ENCODE assay signal across 10 mouse cellular contexts in genomic region chr6:114876546-114876945, GRCm38 (mm10).
A peak's percentile ranks its signal among the peaks of the same experiment; 100 is the strongest.
DNase-seq lines count a peak whose midpoint lies in the region; ATAC-seq and TF ChIP-seq lines count a peak whose summit lies in the region.
"Had no signal": no experiment of that assay in that cellular context is flagged by ENCODE, and none has a peak within 500 bp of the region (broad histone marks: within the 10 kb centered on the region; RNA-seq: fewer than 3 reads in every experiment).

No protein-coding gene starts in this region.

- intact Hi-C loops in heart, postnatal 10 days (cut with DNase I) = no loop called here

- H3K4me2 ChIP-seq in heart, embryonic 16.5 days (ENCODE audit: low read depth, low read length) = no peak overlapping the region
- H3K4me2 ChIP-seq in kidney, embryonic 14.5 days (replicated peaks; ENCODE audit: low read depth, low read length) = no peak overlapping the region
- H3K4me2 ChIP-seq in midbrain, embryonic 13.5 days (replicated peaks) = no peak overlapping the region

- no peak for DNase-seq in heart, postnatal 10 days
- no peak for DNase-seq in cerebellum, postnatal 10 days
- DNase-seq in c-Kit-positive CD71-positive TER-119-positive erythroid progenitor cells, embryonic 14.5 days (ENCODE audit: low spot score) = no peak
- DNase-seq: adrenal gland, adult 8-10 months; lung, postnatal 36 days had no signal

- H3K4me3 ChIP-seq in heart, embryonic 16.5 days (ENCODE audit: low read length) = no peak overlapping the region
- no peak overlapping the region for H3K4me3 ChIP-seq in embryonic fibroblast, embryonic 13.5 days (ENCODE audit: insufficient read depth, low read length)
- H3K4me3 ChIP-seq in kidney, embryonic 14.5 days (ENCODE audit: low read length) = no peak overlapping the region
- H3K4me3 ChIP-seq in midbrain, embryonic 13.5 days (replicated peaks) = no peak overlapping the region

- no peaks in the 10 kb centered on the region for H3K9me3 ChIP-seq in heart, embryonic 16.5 days (replicated peaks; ENCODE audit: control insufficient read depth, low read length)
- H3K9me3 ChIP-seq in kidney, embryonic 14.5 days (ENCODE audit: control insufficient read depth, low read length) = no peaks in the 10 kb centered on the region
- no peaks in the 10 kb centered on the region for H3K9me3 ChIP-seq in midbrain, embryonic 13.5 days

- WGBS in heart, embryonic 16.5 days = 70% methylated on average over 6 of the region's 6 CpGs
- WGBS in kidney, embryonic 14.5 days = 60% methylated on average over 6 of the region's 6 CpGs
- 76% methylated on average over 6 of the region's 6 CpGs for WGBS in midbrain, embryonic 13.5 days

- peaks cover 87% of the 10 kb centered on the region for H3K4me1 ChIP-seq in heart, embryonic 16.5 days (ENCODE audit: control insufficient read depth, insufficient read depth, low read length)
- peaks cover 26% of the 10 kb centered on the region for H3K4me1 ChIP-seq in embryonic fibroblast, embryonic 13.5 days (ENCODE audit: control insufficient read depth, insufficient read depth, low read length)
- peaks cover 85% of the 10 kb centered on the region for H3K4me1 ChIP-seq in kidney, embryonic 14.5 days (ENCODE audit: control insufficient read depth, insufficient read depth, low read length)
- H3K4me1 ChIP-seq in midbrain, embryonic 13.5 days (replicated peaks) = peaks cover 92% of the 10 kb centered on the region

- TF ChIP-seq POLR2A in embryonic fibroblast, embryonic 13.5 days (IDR thresholded peaks at IDR 0.05; ENCODE audit: low read depth, low read length) = no peak

- H3K9ac ChIP-seq in heart, embryonic 16.5 days (ENCODE audit: low read length) = 0 out of 2 replicates have a peak overlapping the region, but pooled peaks have one; percentile 88
- H3K9ac ChIP-seq in kidney, embryonic 14.5 days (ENCODE audit: low read depth, low read length) = peak overlapping the region; percentile 50; the same call in 1 of the 2 replicates
- H3K9ac ChIP-seq in midbrain, embryonic 13.5 days (replicated peaks) = peak overlapping the region; percentile 36; the same call in 1 of the 2 replicates

- ATAC-seq in heart, embryonic 16.5 days (replicated peaks; ENCODE audit: extremely low read depth, insufficient read depth, low FRiP score) = no peak
- no peak for ATAC-seq in kidney, embryonic 14.5 days (ENCODE audit: low FRiP score, low TSS enrichment)
- ATAC-seq in midbrain, embryonic 13.5 days = no peak
- no peak for ATAC-seq in activated CD4-positive, CD25-positive, alpha-beta regulatory T cell, adult 4 months

- no peak for TF ChIP-seq CTCF in embryonic fibroblast, embryonic 13.5 days (IDR thresholded peaks at IDR 0.05; ENCODE audit: borderline replicate concordance, insufficient read depth, low read length)

- peak overlapping the region; percentile 99 for H3K27ac ChIP-seq in heart, embryonic 16.5 days (ENCODE audit: low read length)
- peak overlapping the region; percentile 95 for H3K27ac ChIP-seq in embryonic fibroblast, embryonic 13.5 days (ENCODE audit: insufficient read depth, low read length)
- H3K27ac ChIP-seq in kidney, embryonic 14.5 days (ENCODE audit: low read depth, low read length) = peak overlapping the region; percentile 99
- peak overlapping the region; percentile 96; the same call in 1 of the 2 replicates for H3K27ac ChIP-seq in midbrain, embryonic 13.5 days

- H3K27me3 ChIP-seq in heart, embryonic 16.5 days (ENCODE audit: control insufficient read depth, insufficient read depth, low read length) = no peaks in the 10 kb centered on the region
- no peaks in the 10 kb centered on the region for H3K27me3 ChIP-seq in kidney, embryonic 14.5 days (ENCODE audit: control insufficient read depth, insufficient read depth, low read length)
- H3K27me3 ChIP-seq in midbrain, embryonic 13.5 days = no peaks in the 10 kb centered on the region

- H3K36me3 ChIP-seq in heart, embryonic 16.5 days (ENCODE audit: control insufficient read depth, insufficient read depth) = no peaks in the 10 kb centered on the region
- peaks cover 3% of the 10 kb centered on the region; the same call in 1 of the 2 replicates for H3K36me3 ChIP-seq in kidney, embryonic 14.5 days (ENCODE audit: control insufficient read depth, insufficient read depth, low read length)
- peaks cover under 1% of the 10 kb centered on the region; the same call in 1 of the 2 replicates for H3K36me3 ChIP-seq in midbrain, embryonic 13.5 days

Comparison
In these comparisons a context has a peak if more than half of its experiments do, and no peak if none do; other contexts are left out.
1. H3K9ac ChIP-seq: peak in every context shown above with its lines; median percentile 88 in heart, embryonic 16.5 days; 50 in kidney, embryonic 14.5 days; 36 in midbrain, embryonic 13.5 days.